Mouse (Mus musculus) CH12.LX (cell line): ENCODE data around the gene Trim7. TPM values are rescaled to one million over a fixed set of nuclear protein-coding genes. Genes with fewer than 3 reads are reported as not detected.
A peak's percentile ranks its signal among the peaks of the same experiment; 100 is the strongest.

Experiments
- DNase-seq: peaks from one replicate; pipeline ENCODE4 v3.0.0-alpha.2; 2013; ENCODE audit errors: extremely low read depth
- H3K27ac ChIP-seq: 2 replicates; pipeline ENCODE4 v1.5.1; 2012; ENCODE audit warnings: low read depth, mild to moderate bottlenecking, control low read depth, moderate library complexity; ENCODE audit not compliant: insufficient read depth
- H3K27me3 ChIP-seq: replicated peaks from 2 replicates; pipeline ENCODE3; 2012; ENCODE audit warnings: inconsistent platforms
- H3K36me3 ChIP-seq, 2 experiments: replicated peaks in 1 of 2; 2 replicates each; pipeline versions ENCODE3 to v1.6.1; 2012; ENCODE audit warnings: inconsistent platforms in 1 of 2, low read length in 1 of 2, mild to moderate bottlenecking in 1 of 2, mixed read lengths in 1 of 2, moderate library complexity in 1 of 2; ENCODE audit not compliant: control insufficient read depth in 1 of 2, insufficient read depth in 1 of 2
- H3K4me1 ChIP-seq, 2 experiments: 2 replicates each; pipeline ENCODE4 v1.6.1; 2012; ENCODE audit warnings: inconsistent platforms in 1 of 2, moderate library complexity in 1 of 2; ENCODE audit not compliant: insufficient read depth in 2 of 2, control insufficient read depth in 1 of 2
- H3K4me2 ChIP-seq: 2 replicates; pipeline ENCODE4 v1.6.1; 2012; ENCODE audit warnings: low read depth, mild to moderate bottlenecking, control low read depth; ENCODE audit not compliant: poor library complexity, insufficient read depth, severe bottlenecking
- H3K4me3 ChIP-seq, 3 experiments: fragments of 150-350 bp in 1 of 3; sonication (generic) in 1 of 3; replicated peaks in 1 of 3; 2 replicates each; pipeline versions ENCODE3 to v1.5.1; 2011 to 2012; ENCODE audit warnings: low read depth in 2 of 3, low read length in 2 of 3, mild to moderate bottlenecking in 2 of 3, moderate library complexity in 2 of 3, control low read depth in 1 of 3, improper control_type of control experiment in 1 of 3, inconsistent platforms in 1 of 3, mixed read lengths in 1 of 3; ENCODE audit not compliant: poor library complexity in 1 of 3
- H3K79me2 ChIP-seq: replicated peaks from 2 replicates; pipeline ENCODE4 v1.6.1; 2012; ENCODE audit warnings: mild to moderate bottlenecking, moderate library complexity; ENCODE audit not compliant: control insufficient read depth, poor library complexity, insufficient read depth, severe bottlenecking; ENCODE audit errors: extremely low read depth
- H3K9ac ChIP-seq: 2 replicates; pipeline ENCODE4 v1.6.1; 2012; ENCODE audit warnings: low read depth, mild to moderate bottlenecking, control low read depth, moderate library complexity; ENCODE audit not compliant: insufficient read depth
- H3K9me3 ChIP-seq: replicated peaks from 2 replicates; pipeline ENCODE3; 2012; ENCODE audit warnings: low read length, inconsistent platforms, mixed read lengths
- CHD1 ChIP-seq: IDR thresholded peaks from 2 replicates; pipeline ENCODE4 v1.6.1; 2012; ENCODE audit warnings: low read depth, low read length, improper control_type of control experiment, inconsistent platforms
- CHD2 ChIP-seq: IDR thresholded peaks from 2 replicates; pipeline ENCODE4 v1.6.1; 2011; ENCODE audit warnings: low read length, improper control_type of control experiment
- CTCF ChIP-seq, 2 experiments: IDR thresholded peaks in 1 of 2; conservative IDR thresholded peaks in 1 of 2; 2 replicates each; pipeline ENCODE4 v1.5.1; 2011 to 2012; ENCODE audit warnings: low read depth in 2 of 2, low read length in 2 of 2, improper control_type of control experiment in 1 of 2, inconsistent platforms in 1 of 2, mild to moderate bottlenecking in 1 of 2, moderate library complexity in 1 of 2
- E2F4 ChIP-seq: IDR thresholded peaks from 2 replicates; pipeline ENCODE4 v1.6.1; 2011; ENCODE audit warnings: low read depth, low read length, improper control_type of control experiment; ENCODE audit not compliant: insufficient replicate concordance
- EP300 ChIP-seq: IDR thresholded peaks from 2 replicates; pipeline ENCODE4 v1.6.1; 2011; ENCODE audit warnings: low read length, improper control_type of control experiment
- MEF2A ChIP-seq: IDR thresholded peaks from 2 replicates; pipeline ENCODE4 v1.6.1; 2014; ENCODE audit warnings: low read depth, mild to moderate bottlenecking, inconsistent platforms, low read length, improper control_type of control experiment, borderline replicate concordance
- MXI1 ChIP-seq: IDR thresholded peaks from 2 replicates; pipeline ENCODE4 v1.6.1; 2011; ENCODE audit warnings: mild to moderate bottlenecking, low read depth, low read length, improper control_type of control experiment
- MYC ChIP-seq: IDR thresholded peaks from 2 replicates; pipeline ENCODE4 v1.6.1; 2011; ENCODE audit warnings: low read depth, mild to moderate bottlenecking, improper control_type of control experiment, low read length
- NELFE ChIP-seq: IDR thresholded peaks from 2 replicates; pipeline ENCODE4 v1.6.1; 2011; ENCODE audit warnings: low read depth, low read length, improper control_type of control experiment
- POLR2A ChIP-seq: IDR thresholded peaks from 2 replicates; pipeline ENCODE4 v1.6.1; 2011; ENCODE audit warnings: low read depth, mild to moderate bottlenecking, improper control_type of control experiment, low read length
- TBP ChIP-seq: conservative IDR thresholded peaks from 2 replicates; pipeline ENCODE4 v1.6.1; 2011; ENCODE audit warnings: low read depth, low read length, improper control_type of control experiment
- TCF12 ChIP-seq: IDR thresholded peaks from 2 replicates; pipeline ENCODE4 v1.6.1; 2014; ENCODE audit warnings: low read depth, mild to moderate bottlenecking, inconsistent platforms, low read length, improper control_type of control experiment
- UBTF ChIP-seq: IDR thresholded peaks from 2 replicates; pipeline ENCODE4 v1.6.1; 2012; ENCODE audit warnings: low read depth, mild to moderate bottlenecking, inconsistent platforms, low read length, improper control_type of control experiment, moderate library complexity
- ZMIZ1 ChIP-seq: IDR thresholded peaks from 2 replicates; pipeline ENCODE4 v1.6.1; 2012; ENCODE audit warnings: low read depth, mild to moderate bottlenecking, inconsistent platforms, low read length, improper control_type of control experiment
- ZNF384 ChIP-seq: IDR thresholded peaks from 2 replicates; pipeline ENCODE4 v1.6.1; 2012; ENCODE audit warnings: low read depth, low read length, improper control_type of control experiment, inconsistent platforms
- dilution Hi-C: fragments of 300-500 bp; cut with MboI; formaldehyde crosslinking; loops from 2 replicates; pipeline ENCODE4 v1.14.3; 2020; ENCODE audit warnings: low sequenced_read_pairs; ENCODE audit not compliant: extremely low pct_unique_long_range_greater_than_20kb, extremely low pct_ligation_motif_present
- in situ Hi-C: fragments of 300-500 bp; cut with MboI; formaldehyde crosslinking; loops from 3 replicates; pipeline ENCODE4 v1.14.3; 2019; ENCODE audit warnings: low sequenced_read_pairs, low pct_ligation_motif_present, low pct_unique_long_range_greater_than_20kb, mixed read lengths
- polyA plus RNA-seq: library from polyadenylated mRNA; unstranded; fragments of >175 nt; gene quantifications from 2 replicates; pipeline ENCODE4 v1.2.1, GENCODE M21; 2012; ENCODE audit warnings: low read depth; ENCODE audit not compliant: insufficient read length
- total RNA-seq, 2 experiments: library from RNA; depleted of rRNA; stranded (reverse); fragments of 300-350 nt in 1 of 2; fragments of >200 nt in 1 of 2; gene quantifications; 2 replicates each; pipeline ENCODE4 v1.2.3; 2012 to 2014

Gene Trim7
- total and polyA plus RNA-seq, 3 experiments: 9.2 to 34.6 (median 15.1) TPM

- in situ Hi-C loops: loop anchor here (5.0 to 25.0 kb wide), 4 partner anchors 230 to 540 kb away; partner anchors contain the start of genes Mgat1 and Olfr1389
- peak overlapping the region; percentile 61 to 69 (median 69) for H3K4me3 ChIP-seq
- H3K9me3 ChIP-seq: no peaks in the 10 kb centered on the region
- H3K4me1 ChIP-seq: peaks cover 2 to 55% of the 10 kb centered on the region in 2 experiments; a peak in 2 of 4 replicates
- DNase-seq: peak; percentile 59
- H3K79me2 ChIP-seq: peaks cover 25% of the 10 kb centered on the region
- peaks cover 2 to 12% of the 10 kb centered on the region in 2 experiments for H3K36me3 ChIP-seq
- TF ChIP-seq CHD1 (peak; percentile 87), POLR2A (peak; percentile 35; the same call in 1 of the 2 replicates), ZNF384 (peak; percentile 77), MYC (0 out of 2 replicates have a peak, but pooled peaks have one; percentile 40), E2F4 (no peak), TCF12 (0 out of 2 replicates have a peak, but pooled peaks have one; percentile 26), NELFE (0 out of 2 replicates have a peak, but pooled peaks have one; percentile 10), ZMIZ1 (no peak), EP300 (peak; percentile 30; the same call in 1 of the 2 replicates), MEF2A (no peak), UBTF (0 out of 2 replicates have a peak, but pooled peaks have one; percentile 37), CTCF (conservative IDR thresholded peaks at IDR 0.05 in 1 of 2, IDR thresholded peaks at IDR 0.05 in 1 of 2; ENCODE audit: low read depth in 2 of 2, low read length in 2 of 2) (peak in 1 of 2 experiments; percentile 18; a peak in 1 of 4 replicates), MXI1 (0 out of 2 replicates have a peak, but pooled peaks have one; percentile 17), TBP (peak; percentile 42; the same call in 1 of the 2 replicates)
- TF ChIP-seq, all 38 proteins: peak for 11
- peak overlapping the region; percentile 93 for H3K4me2 ChIP-seq
- H3K27me3 ChIP-seq: no peaks in the 10 kb centered on the region
- dilution Hi-C loops: no loop called here
- H3K9ac ChIP-seq: peak overlapping the region; percentile 85
- peak overlapping the region; percentile 80 for H3K27ac ChIP-seq
Observed at GRCm38 (mm10) chr11:48871817-48872541, 46.0 kb downstream of the Trim7 start.

DNA sequence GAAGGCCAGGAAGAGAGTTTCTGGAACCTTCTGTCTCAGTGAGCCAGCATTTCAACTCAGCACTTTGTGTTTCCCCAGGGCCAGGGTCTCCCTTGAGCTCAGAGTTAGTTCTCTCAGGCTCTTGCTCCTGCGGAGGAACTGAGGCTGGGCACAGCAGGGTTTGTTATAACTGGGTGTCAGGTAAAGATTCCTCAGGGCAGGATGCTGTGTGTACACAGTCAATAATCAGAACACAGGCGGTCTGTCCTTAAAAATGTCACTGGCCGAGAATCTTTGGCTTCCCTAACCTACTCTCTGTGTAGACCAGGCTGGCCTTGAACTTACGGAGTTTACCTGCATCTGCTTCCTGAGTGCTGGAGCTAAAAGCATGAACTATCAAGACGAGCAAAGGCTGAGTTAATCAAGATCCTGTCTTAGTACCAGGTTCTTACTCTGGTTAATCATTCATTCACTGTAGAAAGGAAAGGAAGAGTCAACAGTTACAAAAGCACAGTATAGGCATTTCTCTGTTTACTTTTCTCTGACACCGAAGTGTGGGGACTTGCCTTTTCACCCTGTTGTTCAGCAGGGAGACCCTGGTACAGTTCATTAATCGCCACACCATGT, 46.9 kb downstream of the Trim7 start:
- H3K27ac ChIP-seq: peak overlapping the region; percentile 46; the same call in 1 of the 2 replicates
- H3K4me2 ChIP-seq: peak overlapping the region; percentile 93
- DNase-seq: peak; percentile 42
- dilution Hi-C loops (no loop called here), in situ Hi-C loops (loop anchor here (5.0 to 25.0 kb wide), 4 partner anchors 230 to 540 kb away; partner anchors contain the start of genes Mgat1 and Olfr1389)
- peaks cover 2 to 51% of the 10 kb centered on the region in 2 experiments; a peak in 2 of 4 replicates for H3K4me1 ChIP-seq
- H3K36me3 ChIP-seq: peaks cover 0 to 7% of the 10 kb centered on the region in 2 experiments
- no peaks in the 10 kb centered on the region for H3K27me3 ChIP-seq
- TF ChIP-seq TBP (peak; percentile 88), CHD2 (no peak)
- no peaks in the 10 kb centered on the region for H3K9me3 ChIP-seq
- H3K79me2 ChIP-seq: peaks cover 18% of the 10 kb centered on the region
- H3K4me3 ChIP-seq: peak overlapping the region in 2 of 3 experiments; percentile 61 to 69
- H3K9ac ChIP-seq: peak overlapping the region; percentile 85
